Mouse (Mus musculus): Measurements from ENCODE around the gene Gpr108. TPM values are rescaled to one million over a fixed set of nuclear protein-coding genes. Genes with fewer than 3 reads are reported as not detected.

The Gpr108 gene
- polyA plus RNA-seq, 1 experiment from 2014 or later: 44.2 TPM

- Histone ChIP-seq H3K4me2 (ENCODE audit: low read depth, low read length) (peak overlapping the region; percentile 94), H3K27me3 (ENCODE audit: control insufficient read depth, insufficient read depth, low read depth, low read length) (no peaks in the 10 kb centered on the region), H3K9me3 (ENCODE audit: control insufficient read depth, low read length) (no peaks in the 10 kb centered on the region), H3K36me3 (ENCODE audit: control insufficient read depth, insufficient read depth, low read length) (peaks cover 20% of the 10 kb centered on the region), H3K4me3 (ENCODE audit: low read length) (peak overlapping the region; percentile 76), H3K27ac (ENCODE audit: low read length) (peak overlapping the region; percentile 85), H3K4me1 (replicated peaks; ENCODE audit: control insufficient read depth, insufficient read depth, low read length) (peaks cover 20% of the 10 kb centered on the region), H3K9ac (ENCODE audit: low read length) (peak overlapping the region; percentile 79)
- no peak for ATAC-seq (ENCODE audit: low read depth)
- 2% methylated on average over 32 of the region's 33 CpGs for WGBS
These were observed 2.4 kb upstream of the Gpr108 start for GRCm38 (mm10) chr17:57250461-57251160.

GRCm38 (mm10) chr17:57249186-57250181 lies 1.2 kb upstream of the Gpr108 start, which contains the start of gene Trip10:
Trip10 (plus strand) TSS chr17:57249455.
- Histone ChIP-seq H3K4me2 (ENCODE audit: low read depth, low read length) (peak within 1 kb of the TSS; percentile 94), H3K27ac (ENCODE audit: low read length) (peak within 1 kb of the TSS; percentile 95), H3K4me1 (replicated peaks; ENCODE audit: control insufficient read depth, insufficient read depth, low read length) (peaks cover 20% of the 10 kb centered on the region), H3K36me3 (ENCODE audit: control insufficient read depth, insufficient read depth, low read length) (peaks cover 10% of the 10 kb centered on the region), H3K9me3 (ENCODE audit: control insufficient read depth, low read length) (no peaks in the 10 kb centered on the region), H3K27me3 (ENCODE audit: control insufficient read depth, insufficient read depth, low read depth, low read length) (no peaks in the 10 kb centered on the region), H3K9ac (ENCODE audit: low read length) (peak within 1 kb of the TSS; percentile 79), H3K4me3 (ENCODE audit: low read length) (peak within 1 kb of the TSS; percentile 76)
- under 1% methylated on average over 52 of the region's 52 CpGs for WGBS
- ATAC-seq (ENCODE audit: low read depth): peak; percentile 60

GRCm38 (mm10) chr17:57248771-57249170 lies 525 bp upstream of the Gpr108 start:
- Histone ChIP-seq H3K9ac (ENCODE audit: low read length) (peak overlapping the region; percentile 57), H3K27me3 (ENCODE audit: control insufficient read depth, insufficient read depth, low read depth, low read length) (no peaks in the 10 kb centered on the region), H3K27ac (ENCODE audit: low read length) (peak overlapping the region; percentile 95), H3K4me3 (ENCODE audit: low read length) (peak overlapping the region; percentile 76), H3K4me2 (ENCODE audit: low read depth, low read length) (peak overlapping the region; percentile 94), H3K36me3 (ENCODE audit: control insufficient read depth, insufficient read depth, low read length) (peaks cover 3% of the 10 kb centered on the region; the same call in 1 of the 2 replicates), H3K4me1 (replicated peaks; ENCODE audit: control insufficient read depth, insufficient read depth, low read length) (peaks cover 20% of the 10 kb centered on the region), H3K9me3 (ENCODE audit: control insufficient read depth, low read length) (no peaks in the 10 kb centered on the region)
- ATAC-seq (ENCODE audit: low read depth): no peak
- 8% methylated on average over 13 of the region's 13 CpGs for WGBS

- Histone ChIP-seq H3K9ac (ENCODE audit: low read length) (peak overlapping the region; percentile 87), H3K27me3 (ENCODE audit: control insufficient read depth, insufficient read depth, low read depth, low read length) (no peaks in the 10 kb centered on the region), H3K27ac (ENCODE audit: low read length) (peak overlapping the region; percentile 95), H3K4me1 (replicated peaks; ENCODE audit: control insufficient read depth, insufficient read depth, low read length) (peaks cover 20% of the 10 kb centered on the region), H3K36me3 (ENCODE audit: control insufficient read depth, insufficient read depth, low read length) (peaks cover 6% of the 10 kb centered on the region; the same call in 1 of the 2 replicates), H3K4me3 (ENCODE audit: low read length) (peak overlapping the region; percentile 76), H3K9me3 (ENCODE audit: control insufficient read depth, low read length) (no peaks in the 10 kb centered on the region), H3K4me2 (ENCODE audit: low read depth, low read length) (peak overlapping the region; percentile 94)
- under 1% methylated on average over 45 of the region's 46 CpGs for WGBS
- peak; percentile 90 for ATAC-seq (ENCODE audit: low read depth)
These were observed 649 bp downstream of the Gpr108 start for GRCm38 (mm10) chr17:57247393-57248200.

- peaks cover 11% of the 10 kb centered on the region for H3K36me3 ChIP-seq (ENCODE audit: control insufficient read depth, insufficient read depth, low read length)
- H3K4me3 ChIP-seq (ENCODE audit: low read length): peak overlapping the region; percentile 76
- peak overlapping the region; percentile 72 for H3K4me2 ChIP-seq (ENCODE audit: low read depth, low read length)
- 3% methylated on average over 18 of the region's 18 CpGs for WGBS
- H3K27ac ChIP-seq (ENCODE audit: low read length): peak overlapping the region; percentile 93
- ATAC-seq (ENCODE audit: low read depth): no peak
- peak overlapping the region; percentile 87 for H3K9ac ChIP-seq (ENCODE audit: low read length)
- H3K27me3 ChIP-seq (ENCODE audit: control insufficient read depth, insufficient read depth, low read depth, low read length): no peaks in the 10 kb centered on the region
- H3K4me1 ChIP-seq (replicated peaks; ENCODE audit: control insufficient read depth, insufficient read depth, low read length): peaks cover 20% of the 10 kb centered on the region
- H3K9me3 ChIP-seq (ENCODE audit: control insufficient read depth, low read length): no peaks in the 10 kb centered on the region
These were observed 1.4 kb downstream of the Gpr108 start for GRCm38 (mm10) chr17:57246663-57247392.

GRCm38 (mm10) chr17:57245311-57245929 lies 2.8 kb downstream of the Gpr108 start:
- H3K4me1 ChIP-seq (replicated peaks; ENCODE audit: control insufficient read depth, insufficient read depth, low read length): peaks cover 14% of the 10 kb centered on the region
- no peak overlapping the region for H3K9ac ChIP-seq (ENCODE audit: low read length)
- peaks cover 16% of the 10 kb centered on the region for H3K36me3 ChIP-seq (ENCODE audit: control insufficient read depth, insufficient read depth, low read length)
- no peak overlapping the region for H3K4me2 ChIP-seq (ENCODE audit: low read depth, low read length)
- H3K27me3 ChIP-seq (ENCODE audit: control insufficient read depth, insufficient read depth, low read depth, low read length): no peaks in the 10 kb centered on the region
- H3K27ac ChIP-seq (ENCODE audit: low read length): no peak overlapping the region
- H3K4me3 ChIP-seq (ENCODE audit: low read length): no peak overlapping the region
- no peaks in the 10 kb centered on the region for H3K9me3 ChIP-seq (ENCODE audit: control insufficient read depth, low read length)
- WGBS: 87% methylated on average over 10 of the region's 10 CpGs
- ATAC-seq (ENCODE audit: low read depth): no peak

GRCm38 (mm10) chr17:57243650-57244370 lies 4.4 kb downstream of the Gpr108 start:
- H3K27me3 ChIP-seq (ENCODE audit: control insufficient read depth, insufficient read depth, low read depth, low read length): no peaks in the 10 kb centered on the region
- H3K27ac ChIP-seq (ENCODE audit: low read length): no peak overlapping the region
- no peak overlapping the region for H3K4me3 ChIP-seq (ENCODE audit: low read length)
- H3K9me3 ChIP-seq (ENCODE audit: control insufficient read depth, low read length): no peaks in the 10 kb centered on the region
- peaks cover 11% of the 10 kb centered on the region for H3K4me1 ChIP-seq (replicated peaks; ENCODE audit: control insufficient read depth, insufficient read depth, low read length)
- no peak for ATAC-seq (ENCODE audit: low read depth)
- H3K9ac ChIP-seq (ENCODE audit: low read length): no peak overlapping the region
- no peak overlapping the region for H3K4me2 ChIP-seq (ENCODE audit: low read depth, low read length)
- peaks cover 16% of the 10 kb centered on the region for H3K36me3 ChIP-seq (ENCODE audit: control insufficient read depth, insufficient read depth, low read length)
- WGBS: 61% methylated on average over 10 of the region's 10 CpGs
